Mouse (Mus musculus) ES-Bruce4 (cell line): Measurements from ENCODE around the gene Flt3l.

Source experiments
- CTCF ChIP-seq: IDR thresholded peaks from one replicate; pipeline ENCODE4 v1.8.1; 2011; ENCODE audit warnings: low read depth, low read length
- POLR2A ChIP-seq: IDR thresholded peaks from one replicate; pipeline ENCODE4 v1.8.1; 2011; ENCODE audit warnings: low read length; ENCODE audit not compliant: insufficient read depth

- TF ChIP-seq CTCF (no peak), POLR2A (no peak)
Observed at GRCm38 (mm10) chr7:45129318-45129717, 6.9 kb downstream of the Flt3l start.
